Mouse (Mus musculus): ENCODE results near the gene Mctp2.

DNA sequence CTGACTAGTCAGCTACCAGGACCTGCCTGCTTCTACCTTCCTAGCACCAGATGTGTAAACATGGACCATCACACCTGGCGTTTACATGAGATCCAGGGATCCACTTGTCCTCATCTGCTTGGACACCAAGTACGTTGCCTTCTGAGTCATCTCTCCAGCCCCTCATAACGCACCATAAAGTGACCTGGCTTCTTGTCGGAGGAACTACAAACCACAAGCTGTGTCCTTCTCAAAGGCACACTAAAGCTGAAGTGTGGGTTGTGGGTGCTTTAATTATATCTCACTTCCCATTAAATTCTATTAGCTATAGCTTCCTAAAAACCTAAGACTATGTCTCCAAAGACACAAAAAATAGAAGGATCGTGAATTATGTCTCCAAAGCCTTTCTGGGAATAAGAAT lies 9.4 kb downstream of the Mctp2 start:
- TF ChIP-seq POLR2A (IDR thresholded peaks at IDR 0.05; ENCODE audit: control insufficient read depth, extremely low read depth, insufficient read depth, low read length, poor library complexity): no peak
- no peak for TF ChIP-seq CTCF (IDR thresholded peaks at IDR 0.05; ENCODE audit: borderline replicate concordance, control insufficient read depth, extremely low read depth, insufficient read depth, low read length, poor library complexity)
